Comparison of ENCODE assay signal across 15 mouse cellular contexts in genomic region chr7:141483114-141483653, GRCm38 (mm10). TPM values are rescaled to one million over a fixed set of nuclear protein-coding genes. Genes with fewer than 3 reads are reported as not detected.
DNase-seq lines count a peak whose midpoint lies in the region; ATAC-seq and TF ChIP-seq lines count a peak whose summit lies in the region.
"Had no signal": no experiment of that assay in that cellular context is flagged by ENCODE, and none has a peak within 500 bp of the region (broad histone marks: within the 10 kb centered on the region; RNA-seq: fewer than 3 reads in every experiment).

No protein-coding gene starts in this region.

- 72% methylated on average over 6 of the region's 6 CpGs for WGBS in limb, embryonic 12.5 days
- WGBS in limb, embryonic 10.5 days, result 77% methylated on average over 6 of the region's 6 CpGs
- 74% methylated on average over 6 of the region's 6 CpGs for WGBS in forebrain, embryonic 13.5 days
- WGBS in hindbrain, embryonic 15.5 days, result 81% methylated on average over 6 of the region's 6 CpGs
- WGBS in neural tube, embryonic 13.5 days, result 67% methylated on average over 6 of the region's 6 CpGs
- WGBS in stomach, postnatal 0 days, result 73% methylated on average over 6 of the region's 6 CpGs

- H3K4me2 ChIP-seq in limb, embryonic 12.5 days, result peak overlapping the region; percentile 96; the same call in 1 of the 2 replicates
- H3K4me2 ChIP-seq in forebrain, embryonic 13.5 days, result peak overlapping the region; percentile 95
- H3K4me2 ChIP-seq in hindbrain, embryonic 15.5 days, result peak overlapping the region; percentile 93
- peak overlapping the region; percentile 89 for H3K4me2 ChIP-seq in neural tube, embryonic 13.5 days
- no peak overlapping the region for H3K4me2 ChIP-seq in stomach, postnatal 0 days (replicated peaks; ENCODE audit: low read depth)

- peaks cover 26% of the 10 kb centered on the region for H3K4me1 ChIP-seq in limb, embryonic 12.5 days (replicated peaks)
- H3K4me1 ChIP-seq in limb, embryonic 10.5 days, result peaks cover 26% of the 10 kb centered on the region
- H3K4me1 ChIP-seq in forebrain, embryonic 13.5 days, result peaks cover 25% of the 10 kb centered on the region
- peaks cover 68% of the 10 kb centered on the region for H3K4me1 ChIP-seq in hindbrain, embryonic 15.5 days (replicated peaks)
- H3K4me1 ChIP-seq in neural tube, embryonic 13.5 days (replicated peaks), result peaks cover 77% of the 10 kb centered on the region
- peaks cover 5% of the 10 kb centered on the region for H3K4me1 ChIP-seq in stomach, postnatal 0 days (replicated peaks; ENCODE audit: control insufficient read depth, insufficient read depth)

- no peak for TF ChIP-seq EP300 in stomach, postnatal 0 days (optimal IDR thresholded peaks at IDR 0.05)

- H3K9me3 ChIP-seq in limb, embryonic 12.5 days, result no peaks in the 10 kb centered on the region
- H3K9me3 ChIP-seq in limb, embryonic 10.5 days (replicated peaks), result no peaks in the 10 kb centered on the region
- H3K9me3 ChIP-seq in forebrain, embryonic 13.5 days (replicated peaks), result no peaks in the 10 kb centered on the region
- H3K9me3 ChIP-seq in hindbrain, embryonic 15.5 days, result no peaks in the 10 kb centered on the region
- H3K9me3 ChIP-seq in neural tube, embryonic 13.5 days, result no peaks in the 10 kb centered on the region
- no peaks in the 10 kb centered on the region for H3K9me3 ChIP-seq in stomach, postnatal 0 days (ENCODE audit: control insufficient read depth, low read length)
- H3K9me3 ChIP-seq: embryonic facial prominence, embryonic 15.5 days; limb, embryonic 15.5 days; stomach, embryonic 15.5 days had no signal

- peaks cover 42% of the 10 kb centered on the region for H3K27me3 ChIP-seq in limb, embryonic 12.5 days
- peaks cover 39% of the 10 kb centered on the region for H3K27me3 ChIP-seq in limb, embryonic 10.5 days (ENCODE audit: low read depth, poor library complexity, severe bottlenecking)
- peaks cover 22% of the 10 kb centered on the region for H3K27me3 ChIP-seq in forebrain, embryonic 13.5 days
- no peaks in the 10 kb centered on the region for H3K27me3 ChIP-seq in hindbrain, embryonic 15.5 days
- peaks cover 17% of the 10 kb centered on the region for H3K27me3 ChIP-seq in neural tube, embryonic 13.5 days
- no peaks in the 10 kb centered on the region for H3K27me3 ChIP-seq in stomach, postnatal 0 days (ENCODE audit: control insufficient read depth, insufficient read depth, low read length)

- no peak for ATAC-seq in limb, embryonic 12.5 days (ENCODE audit: insufficient number of reproducible peaks, insufficient read depth, low FRiP score, low TSS enrichment, low read depth)
- no peak for ATAC-seq in forebrain, embryonic 13.5 days
- no peak; the same call in 1 of the 2 replicates for ATAC-seq in hindbrain, embryonic 15.5 days (ENCODE audit: low FRiP score, low read depth)
- ATAC-seq in neural tube, embryonic 13.5 days (ENCODE audit: low read depth), result no peak
- no peak for ATAC-seq in stomach, postnatal 0 days (ENCODE audit: low FRiP score, low TSS enrichment)
- ATAC-seq: intestine, postnatal 0 days had no signal

- H3K4me3 ChIP-seq in limb, embryonic 12.5 days (replicated peaks), result no peak overlapping the region
- no peak overlapping the region for H3K4me3 ChIP-seq in limb, embryonic 10.5 days
- H3K4me3 ChIP-seq in forebrain, embryonic 13.5 days, result 0 out of 2 replicates have a peak overlapping the region, but pooled peaks have one; percentile 60
- H3K4me3 ChIP-seq in hindbrain, embryonic 15.5 days, result peak overlapping the region; percentile 75
- H3K4me3 ChIP-seq in neural tube, embryonic 13.5 days, result peak overlapping the region; percentile 62
- H3K4me3 ChIP-seq in stomach, postnatal 0 days (ENCODE audit: low read depth, low read length), result no peak overlapping the region

- H3K27ac ChIP-seq in limb, embryonic 12.5 days, result no peak overlapping the region
- H3K27ac ChIP-seq in limb, embryonic 10.5 days, result no peak overlapping the region
- H3K27ac ChIP-seq in forebrain, embryonic 13.5 days, result no peak overlapping the region
- H3K27ac ChIP-seq in hindbrain, embryonic 15.5 days (replicated peaks), result no peak overlapping the region
- H3K27ac ChIP-seq in neural tube, embryonic 13.5 days (replicated peaks), result no peak overlapping the region
- no peak overlapping the region for H3K27ac ChIP-seq in stomach, postnatal 0 days (replicated peaks)
- H3K27ac ChIP-seq: embryonic facial prominence, embryonic 15.5 days; limb, embryonic 15.5 days; stomach, embryonic 15.5 days had no signal

- no peak for DNase-seq in limb, embryonic 10.5 days (ENCODE audit: low spot score)
- no peak for DNase-seq in thymus, postnatal 10 days (ENCODE audit: low spot score in 2 of 2)
- no peak for DNase-seq in stomach, postnatal 0 days (ENCODE audit: low spot score)
- no peak for DNase-seq in kidney, postnatal 10 days
- DNase-seq: kidney, postnatal 4 days; lung, embryonic 14.5 days; thymus, postnatal 25 days had no signal

- no peak overlapping the region for H3K9ac ChIP-seq in limb, embryonic 12.5 days (replicated peaks)
- no peak overlapping the region for H3K9ac ChIP-seq in forebrain, embryonic 13.5 days
- H3K9ac ChIP-seq in hindbrain, embryonic 15.5 days, result no peak overlapping the region
- H3K9ac ChIP-seq in neural tube, embryonic 13.5 days, result peak overlapping the region; percentile 80
- no peak overlapping the region for H3K9ac ChIP-seq in stomach, postnatal 0 days (ENCODE audit: low read length)
- H3K9ac ChIP-seq: embryonic facial prominence, embryonic 15.5 days; limb, embryonic 15.5 days; stomach, embryonic 15.5 days had no signal

- no peak for TF ChIP-seq CTCF in stomach, postnatal 0 days (IDR thresholded peaks at IDR 0.05; ENCODE audit: low read depth)

- no peaks in the 10 kb centered on the region for H3K36me3 ChIP-seq in limb, embryonic 12.5 days
- H3K36me3 ChIP-seq in limb, embryonic 10.5 days, result 0 out of 2 replicates have a peak, but pooled peaks cover 3% of the 10 kb centered on the region
- no peaks in the 10 kb centered on the region for H3K36me3 ChIP-seq in forebrain, embryonic 13.5 days (ENCODE audit: poor library complexity, severe bottlenecking)
- H3K36me3 ChIP-seq in hindbrain, embryonic 15.5 days, result no peaks in the 10 kb centered on the region
- H3K36me3 ChIP-seq in neural tube, embryonic 13.5 days, result no peaks in the 10 kb centered on the region
- no peaks in the 10 kb centered on the region for H3K36me3 ChIP-seq in stomach, postnatal 0 days (ENCODE audit: control insufficient read depth, insufficient read depth, low read length)
- H3K36me3 ChIP-seq: embryonic facial prominence, embryonic 15.5 days; stomach, embryonic 15.5 days had no signal

RNA-seq across cellular contexts. Expression of gene Tspan4, which starts 8.1 kb away (rescaled TPM):
- polyA plus RNA-seq in limb, embryonic 12.5 days (2016; fragmentation: Nextera tagmentation; extraction: Ambion mirVana), result 24.8 and 33.0 TPM in 2 replicates
- 25.0 and 36.9 TPM in 2 replicates for polyA plus RNA-seq in limb, embryonic 10.5 days (2016; fragmentation: Nextera tagmentation; extraction: Ambion mirVana)
- polyA plus RNA-seq in forebrain, embryonic 13.5 days (2015; fragmentation: Nextera tagmentation; extraction: Ambion mirVana), result 18.0 and 20.0 TPM in 2 replicates
- polyA plus RNA-seq in hindbrain, embryonic 15.5 days (2015; fragmentation: Nextera tagmentation; extraction: Ambion mirVana), result 63.2 and 66.7 TPM in 2 replicates
- polyA plus RNA-seq in neural tube, embryonic 13.5 days (2015; fragmentation: Nextera tagmentation; extraction: Ambion mirVana), result 54.3 and 57.1 TPM in 2 replicates
- polyA plus RNA-seq in stomach, postnatal 0 days (2015; fragmentation: Nextera tagmentation; extraction: Ambion mirVana), result 56.9 and 58.7 TPM in 2 replicates

RNA-seq across cellular contexts. Expression of gene Polr2l, which starts 8.3 kb away (rescaled TPM):
- polyA plus RNA-seq in limb, embryonic 12.5 days (2016; fragmentation: Nextera tagmentation; extraction: Ambion mirVana), result 65.7 and 67.3 TPM in 2 replicates
- 77.2 and 86.8 TPM in 2 replicates for polyA plus RNA-seq in limb, embryonic 10.5 days (2016; fragmentation: Nextera tagmentation; extraction: Ambion mirVana)
- 76.5 and 89.5 TPM in 2 replicates for polyA plus RNA-seq in forebrain, embryonic 13.5 days (2015; fragmentation: Nextera tagmentation; extraction: Ambion mirVana)
- polyA plus RNA-seq in hindbrain, embryonic 15.5 days (2015; fragmentation: Nextera tagmentation; extraction: Ambion mirVana), result 85.9 and 86.2 TPM in 2 replicates
- 79.3 and 85.0 TPM in 2 replicates for polyA plus RNA-seq in neural tube, embryonic 13.5 days (2015; fragmentation: Nextera tagmentation; extraction: Ambion mirVana)
- polyA plus RNA-seq in stomach, postnatal 0 days (2015; fragmentation: Nextera tagmentation; extraction: Ambion mirVana), result 53.4 and 60.2 TPM in 2 replicates

RNA-seq across cellular contexts. Expression of gene Cd151, which starts 16.0 kb away (rescaled TPM):
- 11.3 and 13.5 TPM in 2 replicates for polyA plus RNA-seq in limb, embryonic 12.5 days (2016; fragmentation: Nextera tagmentation; extraction: Ambion mirVana)
- 14.0 and 15.8 TPM in 2 replicates for polyA plus RNA-seq in limb, embryonic 10.5 days (2016; fragmentation: Nextera tagmentation; extraction: Ambion mirVana)
- polyA plus RNA-seq in forebrain, embryonic 13.5 days (2015; fragmentation: Nextera tagmentation; extraction: Ambion mirVana), result 12.0 and 14.3 TPM in 2 replicates
- 20.6 and 20.7 TPM in 2 replicates for polyA plus RNA-seq in hindbrain, embryonic 15.5 days (2015; fragmentation: Nextera tagmentation; extraction: Ambion mirVana)
- polyA plus RNA-seq in neural tube, embryonic 13.5 days (2015; fragmentation: Nextera tagmentation; extraction: Ambion mirVana), result 19.1 and 22.7 TPM in 2 replicates
- 22.6 and 27.5 TPM in 2 replicates for polyA plus RNA-seq in stomach, postnatal 0 days (2015; fragmentation: Nextera tagmentation; extraction: Ambion mirVana)

RNA-seq across cellular contexts. Expression of gene Cracr2b, which starts 22.3 kb away (rescaled TPM):
- 7.7 and 9.8 TPM in 2 replicates for polyA plus RNA-seq in limb, embryonic 12.5 days (2016; fragmentation: Nextera tagmentation; extraction: Ambion mirVana)
- 7.0 and 7.8 TPM in 2 replicates for polyA plus RNA-seq in limb, embryonic 10.5 days (2016; fragmentation: Nextera tagmentation; extraction: Ambion mirVana)
- polyA plus RNA-seq in forebrain, embryonic 13.5 days (2015; fragmentation: Nextera tagmentation; extraction: Ambion mirVana), result 3.2 and 6.0 TPM in 2 replicates
- polyA plus RNA-seq in hindbrain, embryonic 15.5 days (2015; fragmentation: Nextera tagmentation; extraction: Ambion mirVana), result 7.1 and 9.5 TPM in 2 replicates
- 5.3 and 9.8 TPM in 2 replicates for polyA plus RNA-seq in neural tube, embryonic 13.5 days (2015; fragmentation: Nextera tagmentation; extraction: Ambion mirVana)
- 20.8 and 23.5 TPM in 2 replicates for polyA plus RNA-seq in stomach, postnatal 0 days (2015; fragmentation: Nextera tagmentation; extraction: Ambion mirVana)

RNA-seq across cellular contexts. Expression of gene Pnpla2, which starts 28.2 kb away (rescaled TPM):
- polyA plus RNA-seq in limb, embryonic 12.5 days (2016; fragmentation: Nextera tagmentation; extraction: Ambion mirVana), result 13.7 and 14.9 TPM in 2 replicates
- polyA plus RNA-seq in limb, embryonic 10.5 days (2016; fragmentation: Nextera tagmentation; extraction: Ambion mirVana), result 11.6 and 12.4 TPM in 2 replicates
- polyA plus RNA-seq in forebrain, embryonic 13.5 days (2015; fragmentation: Nextera tagmentation; extraction: Ambion mirVana), result 19.5 and 21.0 TPM in 2 replicates
- 19.7 and 19.8 TPM in 2 replicates for polyA plus RNA-seq in hindbrain, embryonic 15.5 days (2015; fragmentation: Nextera tagmentation; extraction: Ambion mirVana)
- polyA plus RNA-seq in neural tube, embryonic 13.5 days (2015; fragmentation: Nextera tagmentation; extraction: Ambion mirVana), result 17.1 and 17.6 TPM in 2 replicates
- polyA plus RNA-seq in stomach, postnatal 0 days (2015; fragmentation: Nextera tagmentation; extraction: Ambion mirVana), result 82.1 and 88.0 TPM in 2 replicates

Comparison
In these comparisons a context has a peak if more than half of its experiments do, and no peak if none do; other contexts are left out.
1. H3K4me3 ChIP-seq: peak in forebrain, embryonic 13.5 days (single experiment), hindbrain, embryonic 15.5 days (single experiment) and neural tube, embryonic 13.5 days (single experiment); none in limb, embryonic 12.5 days (single experiment), limb, embryonic 10.5 days (single experiment) and stomach, postnatal 0 days (single experiment).